Mouse (Mus musculus) cerebellum, adult 9-11 months (tissue): ENCODE data around the gene Nfix.

Experiments
- DNase-seq: peaks from one replicate; pipeline ENCODE4 v3.0.0; 2022

Gene Nfix

DNA sequence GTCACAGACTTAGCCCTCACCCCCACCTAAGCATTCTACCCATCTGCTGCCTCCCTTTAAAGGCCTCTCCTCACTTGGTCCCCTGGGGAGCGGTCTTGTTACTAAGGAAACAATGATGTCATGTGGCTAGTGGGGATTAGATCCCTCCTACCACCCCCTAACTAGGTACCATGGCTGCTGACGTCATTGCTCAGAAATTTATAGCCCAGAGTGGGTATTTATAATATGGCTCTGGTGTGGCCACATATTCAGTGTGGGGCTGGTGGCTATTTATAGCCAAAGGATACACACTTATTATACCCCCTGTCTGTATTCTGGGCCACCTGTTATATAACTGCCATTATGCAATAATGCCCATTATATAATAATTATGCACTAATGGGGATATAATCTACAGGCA is 39.2 kb downstream of the Nfix start:
- peak; percentile 68 for DNase-seq

GRCm38 (mm10) chr8:84760405-84760805 is 39.7 kb downstream of the Nfix start:
- no peak for DNase-seq

- no peak for DNase-seq
Observed at GRCm38 (mm10) chr8:84759718-84760117, 40.4 kb downstream of the Nfix start.

DNA sequence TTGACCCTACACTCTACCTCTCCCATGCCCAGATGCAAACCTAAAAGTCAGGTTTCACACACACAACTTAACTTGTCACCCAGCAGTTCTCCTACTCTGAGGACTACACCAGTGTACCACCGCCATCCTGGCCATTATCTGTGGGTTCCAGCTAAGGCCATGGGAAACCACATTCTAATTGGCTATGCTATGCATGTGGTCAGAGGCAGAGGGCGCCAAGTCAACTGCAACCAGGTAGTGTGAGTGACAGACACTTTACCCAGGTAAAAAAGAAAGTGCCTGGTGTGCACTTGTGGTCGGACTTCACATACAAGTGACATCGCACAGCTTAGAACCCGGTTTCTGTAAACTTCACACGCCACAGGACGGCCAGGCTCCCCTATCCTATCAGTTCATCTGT is 41.0 kb downstream of the Nfix start:
- peak; percentile 66 for DNase-seq

DNA sequence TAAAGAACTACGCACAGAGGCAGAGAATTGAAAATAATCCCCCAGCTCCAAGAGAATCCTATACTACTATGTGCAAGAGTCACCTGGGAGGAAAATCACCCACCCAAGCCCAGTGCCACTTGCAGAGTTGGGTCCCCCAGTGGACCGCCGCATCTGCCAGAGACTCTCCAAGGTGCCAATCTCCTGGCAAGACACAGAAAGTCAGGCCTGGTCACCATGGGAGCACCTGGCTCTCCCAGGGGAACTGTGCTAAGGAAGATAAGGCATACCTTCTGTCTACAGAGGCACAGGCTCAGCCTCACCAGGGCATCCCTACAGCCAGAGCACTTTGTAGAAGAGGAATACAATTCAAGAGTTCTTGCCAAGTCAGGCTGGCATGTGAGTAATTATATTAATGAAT is 41.8 kb downstream of the Nfix start:
- peak; percentile 60 for DNase-seq

GRCm38 (mm10) chr8:84757501-84757900 is 42.6 kb downstream of the Nfix start:
- DNase-seq: peak; percentile 81

- no peak for DNase-seq
Observed at GRCm38 (mm10) chr8:84752734-84753582, 47.2 kb downstream of the Nfix start.

DNA sequence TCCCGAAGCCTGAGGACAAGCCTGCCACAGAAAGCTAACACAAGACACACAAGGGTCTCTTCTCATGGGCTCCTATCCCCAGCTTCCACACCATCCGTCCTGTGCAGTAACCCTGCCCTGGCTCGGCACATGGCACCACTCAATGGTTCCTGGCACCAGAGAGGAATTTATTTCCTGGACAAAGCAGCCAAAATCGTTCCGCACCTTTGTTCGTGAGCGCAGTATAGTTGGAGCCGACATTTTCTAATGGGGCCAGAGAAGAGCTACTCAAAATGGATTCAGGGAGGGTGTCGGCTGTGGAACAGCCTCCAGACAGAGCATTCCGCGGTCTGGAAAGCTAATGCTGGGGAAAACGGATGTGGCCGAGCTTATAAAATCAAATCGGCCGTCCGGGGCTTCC is 50.6 kb downstream of the Nfix start:
- no peak for DNase-seq

GRCm38 (mm10) chr8:84745032-84745925 is 54.9 kb downstream of the Nfix start:
- DNase-seq: no peak

DNA sequence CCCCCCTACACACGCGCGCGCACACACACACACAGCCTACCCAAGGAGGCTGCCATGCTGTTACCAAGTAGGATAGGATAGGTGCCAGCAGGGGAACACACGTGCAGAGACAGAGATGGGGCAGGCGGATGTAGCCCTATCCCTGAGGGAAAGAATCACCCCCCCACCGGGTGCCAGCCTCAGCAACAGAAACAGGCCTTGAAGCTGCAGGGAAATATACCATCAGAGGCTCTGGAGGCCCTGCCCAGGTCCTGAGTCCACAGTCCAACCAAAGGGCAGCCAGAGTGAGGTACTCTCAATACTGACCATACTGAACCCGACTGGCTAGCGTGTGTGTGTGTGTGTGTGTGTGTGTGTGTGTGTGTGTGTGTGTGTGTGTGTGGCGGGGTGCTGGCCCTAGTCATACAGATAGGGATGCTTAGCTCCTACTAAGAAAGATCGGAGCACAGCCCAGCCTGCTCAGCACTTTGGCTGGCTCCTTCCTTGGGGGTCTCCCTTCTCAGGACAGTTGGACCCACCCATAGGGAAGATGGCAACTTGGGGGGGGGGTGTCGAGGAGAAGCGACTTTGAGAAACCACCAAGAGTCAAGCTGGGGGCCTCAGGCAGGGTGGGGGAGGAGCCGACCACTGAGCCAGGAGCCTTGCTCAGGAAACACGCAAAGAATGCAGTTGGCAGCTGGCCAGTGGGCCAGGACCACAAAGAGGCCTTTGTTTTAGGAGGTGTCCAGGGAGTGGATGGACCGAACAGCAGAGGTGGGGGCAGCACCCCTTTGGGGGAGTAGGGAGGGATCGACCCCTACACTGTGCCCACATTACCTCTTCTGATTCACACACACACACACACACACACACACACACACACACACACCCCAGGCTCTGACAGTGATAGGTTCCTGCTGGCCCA is 56.4 kb downstream of the Nfix start:
- DNase-seq: no peak

- no peak for DNase-seq
Observed at GRCm38 (mm10) chr8:84743054-84743415, 57.1 kb downstream of the Nfix start.

- DNase-seq: no peak
Observed at GRCm38 (mm10) chr8:84742171-84743053, 57.7 kb downstream of the Nfix start.

DNA sequence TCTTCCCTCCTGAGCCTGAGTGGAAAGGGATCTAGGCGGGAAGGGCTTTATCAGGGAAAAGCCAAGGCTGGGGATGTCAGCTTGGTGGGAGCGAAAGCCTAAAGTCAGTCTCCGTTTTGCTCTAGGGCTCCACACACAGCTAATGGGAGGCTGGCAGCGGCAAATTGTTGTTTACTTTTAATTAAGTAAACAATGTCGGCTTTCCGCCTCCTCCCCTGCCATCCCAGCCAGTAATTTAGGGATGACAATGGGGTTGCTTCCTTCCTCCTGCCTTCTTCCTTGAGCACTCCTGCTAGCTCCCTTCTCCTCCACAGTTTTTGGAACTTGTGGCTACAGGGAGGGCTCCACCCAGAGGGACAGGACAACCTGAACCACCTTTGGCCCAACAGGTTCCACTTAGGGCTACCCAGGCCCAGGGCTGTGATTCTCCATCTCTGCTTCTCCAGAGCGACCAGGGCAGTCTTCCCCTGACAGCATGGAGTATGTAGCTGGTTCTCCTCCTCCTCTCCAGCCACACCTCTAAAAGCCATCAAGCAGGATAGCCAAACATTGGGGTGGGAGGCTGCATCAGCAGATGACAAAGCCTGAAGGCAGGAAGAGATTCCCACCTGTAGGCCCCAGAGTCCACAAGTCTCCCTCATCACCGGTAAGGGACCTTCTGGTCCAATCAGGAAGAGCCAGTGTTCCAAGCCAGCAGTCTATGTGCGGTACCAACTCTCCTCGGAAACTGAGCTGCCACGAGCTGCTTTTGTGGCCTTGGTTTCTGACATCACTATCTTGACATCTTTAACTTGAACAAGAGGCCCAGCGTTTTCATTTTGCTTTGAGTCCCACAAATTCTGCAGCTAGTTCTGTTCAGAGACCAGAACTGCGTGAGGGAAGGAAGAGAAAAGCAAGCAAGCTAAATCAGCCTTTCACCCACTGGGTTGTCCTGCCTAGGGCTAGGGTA is 59.0 kb downstream of the Nfix start:
- no peak for DNase-seq

DNA sequence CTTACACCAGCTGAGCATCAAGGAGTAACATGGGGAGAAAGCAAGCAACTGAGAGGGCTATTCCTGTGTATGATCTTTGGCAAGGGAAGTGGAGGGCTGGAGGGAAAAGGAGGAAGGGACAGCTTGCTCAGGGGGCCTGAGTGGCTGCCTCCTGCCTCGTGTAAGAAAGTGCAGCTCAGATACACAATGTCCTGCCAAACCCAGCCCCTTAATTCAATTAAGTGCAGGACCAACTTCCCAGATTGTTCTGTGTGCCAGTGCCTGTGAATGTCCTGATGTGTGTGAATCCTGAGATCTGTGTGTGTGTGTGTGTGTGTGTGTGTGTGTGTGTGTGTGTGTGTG is 60.8 kb downstream of the Nfix start:
- DNase-seq: no peak

DNA sequence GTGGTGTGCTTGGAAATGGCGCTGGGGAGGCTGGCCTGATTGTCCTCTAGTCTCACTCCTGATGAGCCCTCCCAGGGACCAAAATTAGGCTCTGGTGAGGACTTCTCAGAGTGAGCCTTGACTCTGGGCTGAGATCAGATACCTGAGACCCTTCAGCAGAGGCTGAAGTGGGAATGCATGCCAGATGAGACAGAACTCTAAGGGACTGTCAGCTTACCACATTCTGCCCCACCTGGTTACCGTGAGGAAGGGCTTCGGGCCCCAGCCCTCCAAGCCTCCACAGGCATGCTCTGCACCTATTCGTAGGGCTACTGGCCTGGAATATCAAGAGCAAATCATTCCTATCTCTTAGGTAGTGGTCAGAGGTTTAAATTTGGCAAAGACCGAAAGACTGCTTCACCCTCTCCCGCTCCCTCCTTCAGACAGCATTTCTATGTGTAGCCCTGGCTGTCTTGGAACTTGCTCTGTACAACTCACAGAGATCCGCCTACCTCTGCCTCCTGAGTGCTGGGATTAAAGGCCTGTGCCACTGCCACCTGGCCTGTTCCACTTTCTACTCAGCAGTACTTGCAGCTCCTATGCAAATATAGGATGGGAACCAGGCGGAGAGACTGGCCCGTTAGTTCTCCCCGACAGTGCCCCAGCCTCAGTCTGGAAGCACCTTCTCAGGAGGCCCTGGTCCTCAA is 61.3 kb downstream of the Nfix start:
- no peak for DNase-seq

- DNase-seq: no peak
Observed at GRCm38 (mm10) chr8:84738266-84738665, 61.9 kb downstream of the Nfix start.

DNA sequence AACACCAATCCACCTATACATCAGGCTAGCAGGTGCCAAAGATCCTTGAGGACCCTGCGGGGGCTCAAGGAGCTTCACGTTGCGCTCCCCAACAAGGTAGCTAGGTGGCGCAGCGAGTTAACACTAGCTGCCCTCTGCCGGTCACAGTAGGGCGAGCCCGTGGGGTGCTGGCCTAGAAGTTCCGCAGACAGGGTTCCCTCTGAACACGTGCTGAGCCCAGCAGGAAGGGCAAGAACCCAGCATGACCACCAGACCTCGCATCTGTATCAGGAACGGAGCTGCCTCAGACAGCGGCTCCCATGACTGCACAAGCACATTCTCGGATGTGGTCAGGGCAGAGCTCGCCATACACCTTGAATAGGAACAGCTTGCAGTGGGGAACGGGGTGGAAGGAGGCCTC is 62.5 kb downstream of the Nfix start:
- DNase-seq: peak; percentile 86

DNA sequence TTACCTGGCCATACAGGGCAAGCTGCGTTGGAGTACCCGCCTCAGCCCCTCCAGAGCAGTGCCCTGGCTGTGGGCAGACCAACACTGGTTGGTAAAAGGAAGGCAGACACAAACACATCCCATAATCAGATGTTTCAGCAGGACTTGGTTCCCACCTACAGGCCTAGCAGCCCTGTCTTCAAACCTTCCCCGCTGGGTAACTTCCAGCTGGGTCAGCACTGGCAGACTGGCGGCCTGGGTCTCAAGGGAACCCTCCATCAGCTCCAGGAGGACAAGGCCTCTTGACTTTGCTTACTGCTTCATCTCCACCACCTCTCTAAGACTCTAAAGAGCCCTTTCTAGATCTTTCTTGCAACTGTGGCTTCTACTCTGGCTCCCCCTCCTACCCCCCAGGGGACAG is 63.6 kb downstream of the Nfix start:
- no peak for DNase-seq

- no peak for DNase-seq
Observed at GRCm38 (mm10) chr8:84735597-84735996, 64.5 kb downstream of the Nfix start.

DNA sequence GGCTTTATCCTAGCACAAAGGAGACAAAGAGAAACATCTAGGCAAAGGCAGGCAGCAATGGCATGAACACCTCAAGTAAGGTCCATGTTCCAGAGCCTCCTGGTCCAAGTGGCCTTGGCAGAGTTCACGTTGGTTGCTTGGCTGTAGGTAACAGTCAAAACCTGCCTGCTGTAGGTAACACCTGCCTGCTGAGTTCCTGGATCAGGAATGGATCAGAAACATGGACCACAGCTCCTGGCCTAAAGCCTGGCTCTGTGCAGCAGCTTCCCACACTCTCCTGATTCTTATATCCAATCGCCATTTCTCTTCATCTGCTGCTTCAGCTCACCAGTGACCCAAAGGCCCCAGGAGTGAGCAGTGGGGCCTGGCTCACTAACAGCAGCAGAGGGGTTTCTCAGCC is 65.5 kb downstream of the Nfix start:
- no peak for DNase-seq
